Mouse (Mus musculus) midbrain, postnatal 0 days (tissue): ENCODE measurements at regions not wholly inside any gene's neighbourhood (a gene's known extent, or its start where the extent isn't known, plus 50 kb on each side); places are given as distances from the start of the nearest gene placed in this dataset.
A peak's percentile ranks its signal among the peaks of the same experiment; 100 is the strongest.

ENCODE experiments used
- ATAC-seq: fragments of 200-750 bp; cut with Nextera tagmentation; 2 replicates; pipeline ENCODE4 v1.8.0; 2017; ENCODE audit warnings: moderate number of reproducible peaks, mild to moderate bottlenecking, moderate TSS enrichment, moderate library complexity; ENCODE audit not compliant: low FRiP score
- DNase-seq: peaks from one replicate; pipeline ENCODE4 v3.0.0-alpha.2; 2015; ENCODE audit warnings: low spot score
- H3K27ac ChIP-seq: fragments of 300-500 bp; sonication (generic); 2 replicates; pipeline ENCODE4 v1.5.1; 2014; ENCODE audit warnings: low read depth, mild to moderate bottlenecking, low read length, mixed read lengths
- H3K27me3 ChIP-seq: fragments of 300-500 bp; sonication (generic); 2 replicates; pipeline ENCODE4 v1.6.1; 2014; ENCODE audit warnings: low read length, control low read depth, mixed read lengths; ENCODE audit not compliant: insufficient read depth
- H3K36me3 ChIP-seq: fragments of 300-500 bp; sonication (generic); 2 replicates; pipeline ENCODE4 v1.6.1; 2014; ENCODE audit warnings: low read length, control low read depth, mixed read lengths; ENCODE audit not compliant: insufficient read depth
- H3K4me1 ChIP-seq: fragments of 300-500 bp; sonication (generic); 2 replicates; pipeline ENCODE4 v1.6.1; 2014; ENCODE audit warnings: mild to moderate bottlenecking, control low read depth, antibody characterized with exemption, low read length, mixed read lengths; ENCODE audit not compliant: insufficient read depth
- H3K4me2 ChIP-seq: fragments of 300-500 bp; sonication (generic); 2 replicates; pipeline ENCODE4 v1.6.1; 2014; ENCODE audit warnings: low read depth, mild to moderate bottlenecking, low read length, mixed read lengths; ENCODE audit not compliant: poor library complexity, severe bottlenecking
- H3K4me3 ChIP-seq: fragments of 300-500 bp; sonication (generic); 2 replicates; pipeline ENCODE4 v1.5.1; 2014; ENCODE audit warnings: low read depth, mild to moderate bottlenecking, low read length, moderate library complexity
- H3K9ac ChIP-seq: fragments of 300-500 bp; sonication (generic); replicated peaks from 2 replicates; pipeline ENCODE4 v1.6.1; 2014; ENCODE audit warnings: mild to moderate bottlenecking, low read length, moderate library complexity, mixed read lengths; ENCODE audit not compliant: poor library complexity, severe bottlenecking
- H3K9me3 ChIP-seq: fragments of 300-500 bp; sonication (generic); 2 replicates; pipeline ENCODE4 v1.6.1; 2016; ENCODE audit warnings: low read length, control low read depth
- CTCF ChIP-seq: IDR thresholded peaks from 2 replicates; pipeline ENCODE4 v1.5.1; 2016; ENCODE audit warnings: antibody characterized with exemption, mild to moderate bottlenecking
- WGBS: fragments of 180-500 bp; shearing (Covaris S2); extraction: QIAGEN DNeasy Blood & Tissue Kit; methylation state at CpG from one replicate; pipeline ENCODE4 v1.1.7; 2014; 5-methylcytosine and 5-hydroxymethylcytosine counted together

DNA sequence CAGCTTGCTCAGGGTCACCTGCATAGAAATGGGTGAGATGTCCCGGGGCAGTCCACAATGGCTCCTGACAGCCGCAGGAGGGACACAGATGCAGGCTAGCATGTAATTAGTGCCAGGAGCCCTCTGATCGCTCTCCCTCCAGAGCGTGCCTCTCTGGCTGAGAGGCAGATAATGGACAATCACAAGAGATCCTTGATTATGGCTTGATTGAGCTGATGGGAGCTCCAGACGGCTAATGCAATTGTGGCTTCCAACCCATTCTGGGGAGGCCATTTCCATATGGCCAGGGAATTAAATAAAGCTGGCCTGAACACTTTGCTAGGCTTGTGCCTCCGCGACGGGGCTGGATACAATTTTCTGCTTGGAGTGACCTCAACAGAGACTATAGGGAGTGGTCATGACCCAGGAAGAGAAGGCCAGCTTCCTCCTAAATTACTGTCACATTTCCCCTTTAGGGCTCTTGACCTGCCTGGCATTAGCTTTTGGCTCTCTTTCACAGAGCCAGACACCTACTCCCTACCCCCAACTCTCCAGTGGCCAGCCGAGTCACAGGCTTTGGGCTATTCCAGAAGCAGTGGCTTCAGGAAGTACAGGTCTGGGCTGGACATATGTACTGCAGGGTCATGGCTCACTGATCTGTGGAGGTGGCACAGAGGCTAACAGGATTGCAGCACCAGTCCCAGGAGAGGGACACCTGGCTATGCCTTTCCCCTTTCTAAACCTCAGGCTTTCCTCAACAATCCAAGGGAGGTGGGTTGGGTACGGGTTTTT lies 311.8 kb downstream of the 3100002H09Rik start:
- Histone ChIP-seq H3K4me1 (no peaks in the 10 kb centered on the region), H3K9ac (no peak overlapping the region), H3K27me3 (no peaks in the 10 kb centered on the region), H3K9me3 (no peaks in the 10 kb centered on the region), H3K36me3 (no peaks in the 10 kb centered on the region), H3K4me3 (no peak overlapping the region), H3K4me2 (no peak overlapping the region), H3K27ac (no peak overlapping the region)
- 40% methylated on average over 10 of the region's 10 CpGs for WGBS
- ATAC-seq (no peak), DNase-seq (no peak)
- TF ChIP-seq CTCF: no peak

DNA sequence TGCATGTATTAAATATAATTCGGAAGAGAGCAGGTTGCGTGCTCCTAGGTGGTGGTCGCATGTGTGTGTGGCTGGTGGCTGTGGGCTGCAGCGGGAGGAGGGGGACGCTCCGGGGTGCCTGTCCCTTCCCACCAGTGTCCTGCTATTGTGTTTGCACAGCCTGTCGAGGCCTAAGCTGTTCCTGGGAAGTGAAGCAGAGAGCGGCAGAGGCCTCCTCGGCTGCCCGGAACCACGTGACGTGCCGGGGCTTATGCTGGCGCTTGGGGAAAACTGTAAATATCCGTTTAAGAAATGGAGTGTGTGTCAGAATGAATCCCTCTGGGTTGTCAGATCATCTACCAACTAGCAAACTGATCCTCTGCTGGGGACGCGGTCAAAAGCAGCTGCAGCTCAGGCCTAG lies 318.3 kb downstream of the 3100002H09Rik start:
- peak; percentile 42 for DNase-seq
- Histone ChIP-seq H3K9ac (no peak overlapping the region), H3K4me2 (peak overlapping the region; percentile 28; the same call in 1 of the 2 replicates)

GRCm38 (mm10) chr4:124291767-124292166 lies 318.8 kb downstream of the 3100002H09Rik start:
- TF ChIP-seq CTCF: no peak
- Histone ChIP-seq H3K4me3 (no peak overlapping the region), H3K27ac (0 out of 2 replicates have a peak overlapping the region, but pooled peaks have one; percentile 0), H3K9ac (no peak overlapping the region), H3K9me3 (no peaks in the 10 kb centered on the region), H3K36me3 (no peaks in the 10 kb centered on the region), H3K4me2 (no peak overlapping the region), H3K27me3 (no peaks in the 10 kb centered on the region), H3K4me1 (no peaks in the 10 kb centered on the region)
- ATAC-seq: no peak
- no peak for DNase-seq
- 60% methylated on average over 8 of the region's 8 CpGs for WGBS

More for the DNA sequence above, 318.3 kb downstream of the 3100002H09Rik start:
- Histone ChIP-seq H3K27ac (0 out of 2 replicates have a peak overlapping the region, but pooled peaks have one; percentile 0), H3K9me3 (no peaks in the 10 kb centered on the region), H3K4me1 (no peaks in the 10 kb centered on the region), H3K36me3 (no peaks in the 10 kb centered on the region), H3K27me3 (no peaks in the 10 kb centered on the region), H3K4me3 (no peak overlapping the region)
- 8% methylated on average over 17 of the region's 17 CpGs for WGBS
- ATAC-seq: peak; percentile 52; the same call in 1 of the 2 replicates
- no peak for TF ChIP-seq CTCF

DNA sequence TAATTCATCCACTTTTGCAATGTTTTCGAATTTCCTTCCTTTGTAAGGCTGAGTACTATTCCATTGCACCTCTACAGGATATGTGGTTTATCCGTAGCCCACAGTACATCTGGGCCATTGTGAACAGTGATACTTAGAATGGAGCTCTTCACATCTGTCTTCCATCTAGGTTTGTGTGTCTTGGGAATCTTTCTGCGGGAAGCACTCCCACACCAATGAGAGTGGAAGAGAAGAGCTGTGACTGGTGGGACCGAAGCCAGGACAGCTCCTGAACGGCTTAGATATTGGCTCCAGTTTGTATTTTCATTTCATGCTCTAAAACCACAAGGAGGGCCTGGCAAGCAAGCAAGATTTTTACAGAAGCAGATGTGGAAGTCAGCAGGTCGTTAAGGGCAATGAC lies 323.1 kb downstream of the 3100002H09Rik start:
- H3K27ac ChIP-seq: no peak overlapping the region
- H3K9me3 ChIP-seq: no peaks in the 10 kb centered on the region
- TF ChIP-seq CTCF: no peak
- H3K4me1 ChIP-seq: no peaks in the 10 kb centered on the region
- WGBS: 84% methylated on average over 6 of the region's 6 CpGs
- ATAC-seq (no peak), DNase-seq (no peak)
- no peaks in the 10 kb centered on the region for H3K27me3 ChIP-seq
- no peaks in the 10 kb centered on the region for H3K36me3 ChIP-seq
- H3K9ac ChIP-seq: no peak overlapping the region
- no peak overlapping the region for H3K4me2 ChIP-seq
- no peak overlapping the region for H3K4me3 ChIP-seq

DNA sequence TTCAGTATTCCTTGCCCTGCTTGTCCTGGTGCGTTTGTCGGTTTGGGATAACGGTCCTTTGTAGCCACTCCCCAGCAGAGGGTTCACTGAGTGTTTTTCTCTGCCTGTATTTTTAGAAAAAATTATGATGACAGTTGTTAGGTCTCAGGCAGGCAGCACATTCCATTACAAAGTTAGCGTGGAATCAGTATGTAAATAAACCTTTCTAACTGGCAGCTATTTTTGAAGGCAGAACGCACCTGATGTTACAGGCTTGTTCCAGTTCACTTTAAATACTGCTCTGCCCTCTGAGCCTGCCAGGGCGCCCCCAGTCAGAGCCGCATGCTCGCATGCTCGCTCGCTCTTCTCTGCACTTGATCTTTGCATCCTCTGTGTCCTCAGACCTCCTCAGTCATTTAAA lies 331.9 kb downstream of the 3100002H09Rik start:
- no peak for TF ChIP-seq CTCF
- Histone ChIP-seq H3K4me2 (no peak overlapping the region), H3K4me1 (peaks cover 13% of the 10 kb centered on the region; the same call in 1 of the 2 replicates), H3K36me3 (no peaks in the 10 kb centered on the region), H3K27ac (no peak overlapping the region), H3K9me3 (no peaks in the 10 kb centered on the region), H3K4me3 (no peak overlapping the region), H3K9ac (no peak overlapping the region), H3K27me3 (no peaks in the 10 kb centered on the region)
- 10% methylated on average over 10 of the region's 10 CpGs for WGBS
- ATAC-seq (peak; percentile 16; the same call in 1 of the 2 replicates), DNase-seq (no peak)

- no peaks in the 10 kb centered on the region for H3K9me3 ChIP-seq
- H3K27me3 ChIP-seq: no peaks in the 10 kb centered on the region
- H3K4me1 ChIP-seq: peaks cover 13% of the 10 kb centered on the region; the same call in 1 of the 2 replicates
- ATAC-seq: 0 out of 2 replicates have a peak, but pooled peaks have one; percentile 52
- peak overlapping the region; percentile 33 for H3K4me3 ChIP-seq
- under 1% methylated on average over 42 of the region's 43 CpGs for WGBS
- peak overlapping the region; percentile 46 for H3K9ac ChIP-seq
- TF ChIP-seq CTCF: no peak
- H3K36me3 ChIP-seq: no peaks in the 10 kb centered on the region
- peak; percentile 40 for DNase-seq
- peak overlapping the region; percentile 88 for H3K4me2 ChIP-seq
- H3K27ac ChIP-seq: peak overlapping the region; percentile 59; the same call in 1 of the 2 replicates
Observed at GRCm38 (mm10) chr4:124277456-124278181, 333.0 kb downstream of the 3100002H09Rik start.
